In the genomic region with DNA sequence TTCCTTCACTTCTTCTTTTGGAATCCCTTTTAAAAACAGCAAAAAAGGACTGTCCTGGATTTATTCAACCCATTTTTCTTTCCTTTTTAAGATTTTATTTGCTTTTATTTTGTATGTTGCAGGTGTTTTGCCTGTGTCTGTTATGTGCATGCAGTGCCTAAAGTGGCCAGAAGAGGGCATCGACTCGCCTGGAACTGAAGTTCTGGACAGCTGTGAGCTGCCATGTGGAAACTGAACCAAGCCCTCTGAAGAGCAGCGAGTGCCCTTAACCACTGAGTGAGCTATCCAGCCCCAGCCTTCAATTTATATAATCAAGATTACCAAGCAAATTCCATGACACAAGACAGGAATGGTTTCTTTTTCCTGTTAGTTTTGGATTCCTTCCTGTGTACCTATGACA, we compare ENCODE assay signal across 9 mouse cellular contexts. TPM values are rescaled to one million over a fixed set of nuclear protein-coding genes. Genes with fewer than 3 reads are reported as not detected.
DNase-seq lines count a peak whose midpoint lies in the region; ATAC-seq and TF ChIP-seq lines count a peak whose summit lies in the region.
"Had no signal": no experiment of that assay in that cellular context is flagged by ENCODE, and none has a peak within 500 bp of the region (broad histone marks: within the 10 kb centered on the region; RNA-seq: fewer than 3 reads in every experiment).

No protein-coding gene starts in this region.

- WGBS in heart, embryonic 11.5 days (ENCODE audit: insufficient replicate concordance), result 19% methylated on average over 3 of the region's 3 CpGs
- WGBS in stomach, postnatal 0 days, result 12% methylated on average over 3 of the region's 3 CpGs

- H3K9ac ChIP-seq in heart, embryonic 11.5 days (ENCODE audit: low read depth, low read length), result no peak overlapping the region
- no peak overlapping the region for H3K9ac ChIP-seq in ES-Bruce4 (ENCODE audit: low read depth, poor library complexity, severe bottlenecking)
- H3K9ac ChIP-seq in stomach, postnatal 0 days (ENCODE audit: low read length), result no peak overlapping the region
- H3K9ac ChIP-seq: embryonic facial prominence, embryonic 13.5 days had no signal

- H3K4me1 ChIP-seq in heart, embryonic 11.5 days (ENCODE audit: control insufficient read depth, insufficient read depth, low read length), result no peaks in the 10 kb centered on the region
- H3K4me1 ChIP-seq in ES-Bruce4 (ENCODE audit: control insufficient read depth, insufficient read depth, low read length), result no peaks in the 10 kb centered on the region
- no peaks in the 10 kb centered on the region for H3K4me1 ChIP-seq in stomach, postnatal 0 days (replicated peaks; ENCODE audit: control insufficient read depth, insufficient read depth)

- intact Hi-C loops in gastrocnemius, postnatal 14 days (cut with DNase I; ENCODE audit: low total_unique reads), result no loop called here

- peaks cover 2% of the 10 kb centered on the region for H3K36me3 ChIP-seq in heart, embryonic 11.5 days (ENCODE audit: control insufficient read depth, insufficient read depth, low read length)
- no peaks in the 10 kb centered on the region for H3K36me3 ChIP-seq in ES-Bruce4 (ENCODE audit: control insufficient read depth, insufficient read depth, low read length, poor library complexity, severe bottlenecking)
- peaks cover 5% of the 10 kb centered on the region for H3K36me3 ChIP-seq in stomach, postnatal 0 days (ENCODE audit: control insufficient read depth, insufficient read depth, low read length)

- no peak for ATAC-seq in heart, embryonic 11.5 days (replicated peaks; ENCODE audit: insufficient number of reproducible peaks, low FRiP score, low TSS enrichment)
- ATAC-seq in stomach, postnatal 0 days (ENCODE audit: low FRiP score, low TSS enrichment), result peak; percentile 56; the same call in 1 of the 2 replicates

- H3K27ac ChIP-seq in heart, embryonic 11.5 days (ENCODE audit: low read depth, low read length), result no peak overlapping the region
- H3K27ac ChIP-seq in ES-Bruce4 (ENCODE audit: insufficient read depth, low read length), result no peak overlapping the region
- no peak overlapping the region for H3K27ac ChIP-seq in stomach, postnatal 0 days (replicated peaks)
- H3K27ac ChIP-seq: embryonic facial prominence, embryonic 13.5 days had no signal

- H3K27me3 ChIP-seq in heart, embryonic 11.5 days (ENCODE audit: control insufficient read depth, insufficient read depth, low read length), result no peaks in the 10 kb centered on the region
- H3K27me3 ChIP-seq in ES-Bruce4 (ENCODE audit: control insufficient read depth, insufficient read depth, low read length, poor library complexity, severe bottlenecking), result no peaks in the 10 kb centered on the region
- no peaks in the 10 kb centered on the region for H3K27me3 ChIP-seq in stomach, postnatal 0 days (ENCODE audit: control insufficient read depth, insufficient read depth, low read length)
- H3K27me3 ChIP-seq: embryonic facial prominence, embryonic 13.5 days had no signal

- DNase-seq in heart, adult 11 months, result peak; percentile 90
- peak; percentile 40 for DNase-seq in c-Kit-positive CD71-negative TER-119-negative erythroid progenitor cells, embryonic 14.5 days (ENCODE audit: low read depth)
- peak; percentile 69 for DNase-seq in gastrocnemius, postnatal 14 days
- DNase-seq in layer of hippocampus, postnatal 36 days, result peak; percentile 24
- peak; percentile 21 to 45 for DNase-seq in monocyte, adult 2 months (ENCODE audit: low read depth in 1 of 2, low spot score in 2 of 2)
- peak; percentile 77 for DNase-seq in stomach, postnatal 0 days (ENCODE audit: low spot score)

- H3K9me3 ChIP-seq in heart, embryonic 11.5 days (replicated peaks; ENCODE audit: control insufficient read depth, low read length), result no peaks in the 10 kb centered on the region
- H3K9me3 ChIP-seq in ES-Bruce4 (replicated peaks; ENCODE audit: control insufficient read depth, insufficient read depth, low read length, poor library complexity, severe bottlenecking), result no peaks in the 10 kb centered on the region
- H3K9me3 ChIP-seq in stomach, postnatal 0 days (ENCODE audit: control insufficient read depth, low read length), result no peaks in the 10 kb centered on the region
- H3K9me3 ChIP-seq: embryonic facial prominence, embryonic 13.5 days had no signal

- TF ChIP-seq EP300 in ES-Bruce4 (IDR thresholded peaks at IDR 0.05; ENCODE audit: insufficient read depth, low read depth, low read length), result no peak
- TF ChIP-seq EP300 in stomach, postnatal 0 days (optimal IDR thresholded peaks at IDR 0.05), result no peak

- peak; percentile 89 for TF ChIP-seq CTCF in ES-Bruce4 (IDR thresholded peaks at IDR 0.05; ENCODE audit: low read depth, low read length)
- TF ChIP-seq CTCF in stomach, postnatal 0 days (IDR thresholded peaks at IDR 0.05; ENCODE audit: low read depth), result peak; percentile 87

- TF ChIP-seq POLR2A in ES-Bruce4 (IDR thresholded peaks at IDR 0.05; ENCODE audit: insufficient read depth, low read length), result no peak

- H3K4me3 ChIP-seq in heart, embryonic 11.5 days (ENCODE audit: low read depth, low read length), result no peak overlapping the region
- no peak overlapping the region for H3K4me3 ChIP-seq in ES-Bruce4 (ENCODE audit: low read depth, low read length)
- no peak overlapping the region for H3K4me3 ChIP-seq in stomach, postnatal 0 days (ENCODE audit: low read depth, low read length)
- H3K4me3 ChIP-seq: embryonic facial prominence, embryonic 13.5 days had no signal

- H3K4me2 ChIP-seq in heart, embryonic 11.5 days, result no peak overlapping the region
- H3K4me2 ChIP-seq in stomach, postnatal 0 days (replicated peaks; ENCODE audit: low read depth), result no peak overlapping the region
- H3K4me2 ChIP-seq: embryonic facial prominence, embryonic 13.5 days had no signal

RNA-seq across cellular contexts. Expression of gene Acat1, which starts 15.4 kb away (rescaled TPM):
- polyA plus RNA-seq in heart, embryonic 11.5 days (2014; fragmentation: Nextera tagmentation; extraction: Ambion mirVana), result 156 and 165 TPM in 2 replicates
- 17.9 and 20.7 TPM in 2 replicates for polyA plus RNA-seq in ES-Bruce4 (2011; ENCODE audit: insufficient read depth, insufficient read length, low read depth, missing spikeins)
- total RNA-seq in gastrocnemius, postnatal 14 days (2021), result 10 to 100 TPM; 77.2 to 88.7 TPM
- total RNA-seq in layer of hippocampus, postnatal 36 days (2021), result 10 to 100 TPM; 60.2 to 61.8 TPM
- 113 and 115 TPM in 2 replicates for polyA plus RNA-seq in stomach, postnatal 0 days (2015; fragmentation: Nextera tagmentation; extraction: Ambion mirVana)

RNA-seq across cellular contexts. Expression of gene Npat, which starts 57.9 kb away (rescaled TPM):
- 18.3 and 18.9 TPM in 2 replicates for polyA plus RNA-seq in heart, embryonic 11.5 days (2014; fragmentation: Nextera tagmentation; extraction: Ambion mirVana)
- polyA plus RNA-seq in ES-Bruce4 (2011; ENCODE audit: insufficient read depth, insufficient read length, low read depth, missing spikeins), result 41.5 and 44.5 TPM in 2 replicates
- 1 to 10 TPM; 5.4 to 6.1 TPM for total RNA-seq in gastrocnemius, postnatal 14 days (2021)
- 10 to 100 TPM; 16.8 to 19.9 TPM for total RNA-seq in layer of hippocampus, postnatal 36 days (2021)
- 4.9 and 5.1 TPM in 2 replicates for polyA plus RNA-seq in stomach, postnatal 0 days (2015; fragmentation: Nextera tagmentation; extraction: Ambion mirVana)

RNA-seq across cellular contexts. Expression of gene Atm, which starts 58.2 kb away (rescaled TPM):
- 12.0 and 12.6 TPM in 2 replicates for polyA plus RNA-seq in heart, embryonic 11.5 days (2014; fragmentation: Nextera tagmentation; extraction: Ambion mirVana)
- 43.5 and 43.9 TPM in 2 replicates for polyA plus RNA-seq in ES-Bruce4 (2011; ENCODE audit: insufficient read depth, insufficient read length, low read depth, missing spikeins)
- total RNA-seq in gastrocnemius, postnatal 14 days (2021), result 1 to 10 TPM; 6.6 to 7.1 TPM
- 10 to 100 TPM; 19.7 to 21.7 TPM for total RNA-seq in layer of hippocampus, postnatal 36 days (2021)
- polyA plus RNA-seq in stomach, postnatal 0 days (2015; fragmentation: Nextera tagmentation; extraction: Ambion mirVana), result 6.7 and 7.5 TPM in 2 replicates

Comparison
In these comparisons a context has a peak if more than half of its experiments do, and no peak if none do; other contexts are left out.
1. DNase-seq: peak in every context shown above with its lines; median percentile 90 in heart, adult 11 months; 77 in stomach, postnatal 0 days; 69 in gastrocnemius, postnatal 14 days; 40 in c-Kit-positive CD71-negative TER-119-negative erythroid progenitor cells, embryonic 14.5 days; 33 in monocyte, adult 2 months; 24 in layer of hippocampus, postnatal 36 days.